In genomic region chr3:105929821-105930220, GRCm38 (mm10) we compare ENCODE assay signal across 28 mouse cellular contexts. TPM values are rescaled to one million over a fixed set of nuclear protein-coding genes. Genes with fewer than 3 reads are reported as not detected.
DNase-seq lines count a peak whose midpoint lies in the region; ATAC-seq and TF ChIP-seq lines count a peak whose summit lies in the region.
"Had no signal": no experiment of that assay in that cellular context is flagged by ENCODE, and none has a peak within 500 bp of the region (broad histone marks: within the 10 kb centered on the region; RNA-seq: fewer than 3 reads in every experiment).

No protein-coding gene starts in this region.

- 78% methylated on average over 7 of the region's 7 CpGs for WGBS in heart, embryonic 11.5 days (ENCODE audit: insufficient replicate concordance)
- 6% methylated on average over 7 of the region's 7 CpGs for WGBS in thymus, adult 2 months

- no peak overlapping the region for H3K4me2 ChIP-seq in heart, embryonic 11.5 days
- H3K4me2 ChIP-seq: forebrain, embryonic 15.5 days; heart, embryonic 15.5 days; hindbrain, embryonic 12.5 days; liver, embryonic 15.5 days; lung, embryonic 14.5 days; midbrain, embryonic 13.5 days had no signal

- ATAC-seq in heart, embryonic 11.5 days (replicated peaks; ENCODE audit: insufficient number of reproducible peaks, low FRiP score, low TSS enrichment) = no peak
- ATAC-seq: forebrain, embryonic 15.5 days; intestine, embryonic 16.5 days; midbrain, embryonic 13.5 days had no signal

- no peaks in the 10 kb centered on the region for H3K27me3 ChIP-seq in heart, embryonic 11.5 days (ENCODE audit: control insufficient read depth, insufficient read depth, low read length)
- H3K27me3 ChIP-seq in thymus, adult 2 months (ENCODE audit: control insufficient read depth, insufficient read depth, low read length) = no peaks in the 10 kb centered on the region
- H3K27me3 ChIP-seq: forebrain, embryonic 15.5 days; heart, embryonic 15.5 days; hindbrain, embryonic 12.5 days; liver, embryonic 15.5 days; midbrain, embryonic 13.5 days had no signal

- no peak for TF ChIP-seq POLR2A in thymus, adult 2 months (IDR thresholded peaks at IDR 0.05; ENCODE audit: control insufficient read depth, extremely low read depth, insufficient read depth, low read length, poor library complexity)

- H3K27ac ChIP-seq in heart, embryonic 11.5 days (ENCODE audit: low read depth, low read length) = no peak overlapping the region
- H3K27ac ChIP-seq in thymus, adult 2 months (ENCODE audit: control insufficient read depth, insufficient read depth, low read length) = 0 out of 2 replicates have a peak overlapping the region, but pooled peaks have one; percentile 26
- H3K27ac ChIP-seq: forebrain, embryonic 15.5 days; gastrocnemius, adult 2 months; heart, embryonic 15.5 days; hindbrain, embryonic 12.5 days; liver, embryonic 15.5 days; midbrain, embryonic 13.5 days had no signal

- peak; percentile 17 for DNase-seq in heart, adult 11 months
- peak; percentile 19 for DNase-seq in thymus, adult 2 months
- no peak for DNase-seq in thymus, adult 18-20 months
- DNase-seq in thymus, postnatal 0 days (ENCODE audit: low spot score) = peak; percentile 69
- no peak for DNase-seq in kidney, postnatal 10 days
- no peak for DNase-seq in cerebellum, postnatal 4 days (ENCODE audit: low spot score in 2 of 2)
- DNase-seq: adrenal gland, adult 8-10 months; cerebellum, adult 8-10 months; cerebellum, postnatal 25 days; gastrocnemius, adult 2 months; heart, postnatal 36 days; kidney, adult 9 months; kidney, postnatal 14 days; layer of hippocampus, adult 9-11 months; liver; lung, embryonic 14.5 days; lung, postnatal 36 days; retina, postnatal 1 day; right cerebral cortex, postnatal 14 days had no signal

- 0 out of 2 replicates have a peak, but pooled peaks cover 2% of the 10 kb centered on the region for H3K4me1 ChIP-seq in heart, embryonic 11.5 days (ENCODE audit: control insufficient read depth, insufficient read depth, low read length)
- peaks cover 8% of the 10 kb centered on the region for H3K4me1 ChIP-seq in thymus, adult 2 months (replicated peaks; ENCODE audit: control insufficient read depth, insufficient read depth, low read length)
- H3K4me1 ChIP-seq: forebrain, embryonic 15.5 days; hindbrain, embryonic 12.5 days; midbrain, embryonic 13.5 days had no signal

- TF ChIP-seq CTCF in thymus, adult 2 months (IDR thresholded peaks at IDR 0.05; ENCODE audit: borderline replicate concordance, control insufficient read depth, extremely low read depth, insufficient read depth, low read length, poor library complexity) = no peak

- H3K4me3 ChIP-seq in heart, embryonic 11.5 days (ENCODE audit: low read depth, low read length) = no peak overlapping the region
- H3K4me3 ChIP-seq in thymus, adult 2 months (ENCODE audit: control insufficient read depth, insufficient read depth, low read length) = no peak overlapping the region
- H3K4me3 ChIP-seq: forebrain, embryonic 15.5 days; gastrocnemius, adult 2 months; heart, embryonic 15.5 days; hindbrain, embryonic 12.5 days; liver, embryonic 15.5 days; midbrain, embryonic 13.5 days had no signal

- no peaks in the 10 kb centered on the region for H3K36me3 ChIP-seq in heart, embryonic 11.5 days (ENCODE audit: control insufficient read depth, insufficient read depth, low read length)
- H3K36me3 ChIP-seq in thymus, adult 2 months (ENCODE audit: control insufficient read depth, insufficient read depth, low read length) = no peaks in the 10 kb centered on the region
- H3K36me3 ChIP-seq: forebrain, embryonic 15.5 days; heart, embryonic 15.5 days; hindbrain, embryonic 12.5 days; liver, embryonic 15.5 days; midbrain, embryonic 13.5 days had no signal

- no peaks in the 10 kb centered on the region for H3K9me3 ChIP-seq in heart, embryonic 11.5 days (replicated peaks; ENCODE audit: control insufficient read depth, low read length)
- H3K9me3 ChIP-seq: forebrain, embryonic 15.5 days; heart, embryonic 15.5 days; hindbrain, embryonic 12.5 days; liver, embryonic 15.5 days; midbrain, embryonic 13.5 days had no signal

- H3K9ac ChIP-seq in heart, embryonic 11.5 days (ENCODE audit: low read depth, low read length) = no peak overlapping the region
- H3K9ac ChIP-seq: forebrain, embryonic 15.5 days; heart, embryonic 15.5 days; hindbrain, embryonic 12.5 days; liver, embryonic 15.5 days; lung, embryonic 14.5 days; midbrain, embryonic 13.5 days had no signal

RNA-seq across cellular contexts. Expression of gene I830077J02Rik, which starts 2.6 kb away (rescaled TPM):
- 2.6 and 2.9 TPM in 2 replicates for polyA plus RNA-seq in heart, embryonic 11.5 days (2014; fragmentation: Nextera tagmentation; extraction: Ambion mirVana)
- 2.6 and 3.7 TPM in 2 replicates for polyA plus RNA-seq in thymus, adult 2 months (2012; rRNA removed)
- 3.7 and 3.9 TPM in 2 replicates for polyA plus RNA-seq in thymus, postnatal 0 days (2015; fragmentation: Nextera tagmentation; extraction: Ambion mirVana)

RNA-seq across cellular contexts. Expression of gene Wdr77, which starts 29.3 kb away (rescaled TPM):
- 93.4 and 94.0 TPM in 2 replicates for polyA plus RNA-seq in heart, embryonic 11.5 days (2014; fragmentation: Nextera tagmentation; extraction: Ambion mirVana)
- 46.1 and 56.1 TPM in 2 replicates for polyA plus RNA-seq in thymus, adult 2 months (2012; rRNA removed)
- polyA plus RNA-seq in thymus, postnatal 0 days (2015; fragmentation: Nextera tagmentation; extraction: Ambion mirVana) = 89.6 and 103 TPM in 2 replicates

RNA-seq across cellular contexts. Expression of gene Atp5f1, which starts 30.1 kb away (rescaled TPM):
- 765 and 827 TPM in 2 replicates for polyA plus RNA-seq in heart, embryonic 11.5 days (2014; fragmentation: Nextera tagmentation; extraction: Ambion mirVana)
- 139 and 148 TPM in 2 replicates for polyA plus RNA-seq in thymus, adult 2 months (2012; rRNA removed)
- polyA plus RNA-seq in thymus, postnatal 0 days (2015; fragmentation: Nextera tagmentation; extraction: Ambion mirVana) = 612 and 654 TPM in 2 replicates

RNA-seq across cellular contexts. Expression of gene Ovgp1, which starts 43.7 kb away (rescaled TPM):
- 1.8 and 2.0 TPM in 2 replicates for polyA plus RNA-seq in heart, embryonic 11.5 days (2014; fragmentation: Nextera tagmentation; extraction: Ambion mirVana)
- 3.5 and 3.9 TPM in 2 replicates for polyA plus RNA-seq in thymus, adult 2 months (2012; rRNA removed)
- polyA plus RNA-seq in thymus, postnatal 0 days (2015; fragmentation: Nextera tagmentation; extraction: Ambion mirVana) = 1.7 and 1.9 TPM in 2 replicates

RNA-seq across cellular contexts. Expression of gene Tmigd3, which starts 59.1 kb away (rescaled TPM):
- 0.33 and 0.46 TPM in 2 replicates for polyA plus RNA-seq in heart, embryonic 11.5 days (2014; fragmentation: Nextera tagmentation; extraction: Ambion mirVana)
- polyA plus RNA-seq in thymus, adult 2 months (2012; rRNA removed) = 0.82 and 1.1 TPM in 2 replicates
- polyA plus RNA-seq in thymus, postnatal 0 days (2015; fragmentation: Nextera tagmentation; extraction: Ambion mirVana) = 1.4 TPM in 2 replicates
- polyA plus RNA-seq: embryonic facial prominence, embryonic 11.5 days; hindbrain, embryonic 12.5 days; midbrain, embryonic 13.5 days; neural tube, embryonic 14.5 days had no signal

Comparison
In these comparisons a context has a peak if more than half of its experiments do, and no peak if none do; other contexts are left out.
1. DNase-seq: peak in heart, adult 11 months (single experiment), thymus, adult 2 months (single experiment) and thymus, postnatal 0 days (single experiment); none in thymus, adult 18-20 months (0 of 2), kidney, postnatal 10 days (single experiment) and cerebellum, postnatal 4 days (0 of 2).